Mouse (Mus musculus): ENCODE measurements around the gene Padi3.
A peak's percentile ranks its signal among the peaks of the same experiment; 100 is the strongest.

Gene Padi3

DNA sequence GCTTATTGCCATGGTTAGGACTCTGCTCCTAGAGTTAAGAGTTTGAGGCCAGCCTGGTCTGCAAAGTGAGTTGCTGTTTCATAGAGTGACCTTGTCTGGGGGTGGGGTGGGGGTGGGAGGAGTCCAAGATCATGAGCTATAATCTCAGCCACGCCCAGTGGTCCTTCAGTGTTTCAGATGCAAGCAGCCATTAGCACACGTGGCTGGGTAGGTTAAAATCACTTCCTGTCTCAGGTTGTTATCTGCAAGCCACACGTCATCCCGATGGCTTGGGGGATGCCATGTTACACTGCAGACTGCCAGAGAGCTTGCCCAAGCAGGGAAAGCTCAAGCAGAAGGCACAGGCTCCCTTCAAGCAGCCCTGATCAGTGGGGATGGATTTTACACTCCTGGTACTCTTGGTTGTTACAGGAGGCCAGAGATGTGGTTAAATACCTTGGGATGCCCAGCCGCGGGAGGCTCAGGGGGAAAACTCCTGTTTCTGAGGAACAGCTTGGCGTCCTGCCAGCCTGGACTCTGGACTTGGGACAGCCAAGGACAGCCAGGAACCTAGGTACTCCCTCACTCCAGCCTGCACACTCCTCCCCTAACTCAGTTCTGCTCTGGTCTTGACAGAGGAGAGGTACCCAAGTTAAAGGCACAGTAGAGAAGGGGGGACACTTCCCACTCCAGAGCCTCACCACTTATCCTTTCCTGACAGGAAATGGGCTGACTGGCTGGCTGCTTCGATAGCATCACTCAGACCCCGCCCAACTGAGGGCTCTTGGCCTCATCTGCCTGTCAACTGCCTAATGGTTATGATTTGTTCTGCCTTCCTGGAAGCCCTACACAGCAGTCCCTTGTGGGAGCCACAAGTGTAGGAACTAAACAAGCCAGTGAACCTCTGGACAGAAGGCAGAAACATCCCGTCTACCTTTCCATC is 5.8 kb upstream of the Padi3 start:
- peak; percentile 18 for DNase-seq (ENCODE audit: low read depth, low spot score)

DNA sequence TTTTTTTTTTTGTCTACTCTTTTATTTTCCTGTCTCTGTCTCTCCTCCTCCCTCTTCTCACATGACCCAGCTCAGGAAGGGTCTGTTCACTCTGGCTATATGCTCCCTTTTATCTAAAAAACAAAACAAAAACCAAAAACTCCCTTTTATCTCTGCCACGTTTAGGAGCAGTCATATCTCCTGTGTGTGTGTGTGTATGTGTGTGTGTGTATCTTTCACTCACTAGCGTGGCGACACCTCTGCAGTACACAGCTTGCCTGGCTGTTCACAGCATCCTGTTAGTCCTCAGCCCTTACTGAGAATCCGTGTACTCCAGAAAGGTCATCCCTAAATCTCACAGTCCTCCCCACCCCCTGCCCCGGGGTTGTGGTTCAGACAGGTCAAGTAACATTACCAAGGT is 5.0 kb upstream of the Padi3 start:
- no peak for DNase-seq (ENCODE audit: low read depth, low spot score)

DNA sequence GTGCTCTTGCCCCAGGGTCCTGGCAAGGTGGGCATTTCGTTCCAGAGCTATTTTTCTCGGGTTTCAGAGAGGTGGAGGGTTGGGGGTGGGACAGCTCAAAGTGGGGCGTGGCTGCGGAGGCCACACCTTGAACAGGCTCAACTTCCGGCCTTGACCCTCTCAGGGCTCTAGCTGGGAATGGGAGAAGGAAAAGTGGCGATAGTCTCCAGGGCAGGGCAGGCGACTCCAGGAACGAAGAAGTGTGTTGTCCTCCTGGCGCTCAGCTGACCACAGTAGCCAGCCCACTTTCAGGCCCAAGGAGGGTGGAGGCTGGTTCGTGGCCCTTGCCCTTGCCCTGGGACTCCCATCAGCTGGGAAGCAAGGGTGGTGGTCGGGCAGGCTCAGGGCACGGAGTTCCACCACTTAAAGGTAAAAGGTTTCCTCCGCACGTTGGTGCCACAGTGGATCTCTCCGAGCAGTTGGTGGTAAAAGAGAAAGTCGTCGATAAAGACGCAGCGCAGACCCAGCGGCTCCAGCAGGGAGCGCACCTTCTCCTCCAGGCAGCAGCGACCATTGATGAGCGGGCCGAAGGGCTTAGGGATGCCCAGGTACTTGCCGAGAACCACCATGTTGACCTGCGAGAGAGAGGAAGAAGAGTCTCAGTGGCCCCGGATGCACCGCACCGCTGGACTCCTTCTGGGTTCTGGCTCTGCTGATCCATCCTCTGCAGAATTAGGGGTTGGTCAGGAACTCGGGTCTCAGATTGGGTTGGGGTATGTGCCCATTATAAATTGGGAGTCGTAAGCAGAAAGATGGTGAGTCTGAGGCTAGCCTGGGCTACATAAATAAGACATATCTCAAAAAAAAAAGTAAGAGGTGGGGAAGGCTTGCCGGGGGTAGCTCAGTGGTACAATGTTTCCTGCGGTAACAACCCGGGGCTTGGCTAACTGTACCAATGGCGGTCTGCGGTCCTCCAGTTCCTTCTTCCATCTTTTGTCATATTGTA is 4.1 kb upstream of the Padi3 start:
- no peak for DNase-seq (ENCODE audit: low read depth, low spot score)

DNA sequence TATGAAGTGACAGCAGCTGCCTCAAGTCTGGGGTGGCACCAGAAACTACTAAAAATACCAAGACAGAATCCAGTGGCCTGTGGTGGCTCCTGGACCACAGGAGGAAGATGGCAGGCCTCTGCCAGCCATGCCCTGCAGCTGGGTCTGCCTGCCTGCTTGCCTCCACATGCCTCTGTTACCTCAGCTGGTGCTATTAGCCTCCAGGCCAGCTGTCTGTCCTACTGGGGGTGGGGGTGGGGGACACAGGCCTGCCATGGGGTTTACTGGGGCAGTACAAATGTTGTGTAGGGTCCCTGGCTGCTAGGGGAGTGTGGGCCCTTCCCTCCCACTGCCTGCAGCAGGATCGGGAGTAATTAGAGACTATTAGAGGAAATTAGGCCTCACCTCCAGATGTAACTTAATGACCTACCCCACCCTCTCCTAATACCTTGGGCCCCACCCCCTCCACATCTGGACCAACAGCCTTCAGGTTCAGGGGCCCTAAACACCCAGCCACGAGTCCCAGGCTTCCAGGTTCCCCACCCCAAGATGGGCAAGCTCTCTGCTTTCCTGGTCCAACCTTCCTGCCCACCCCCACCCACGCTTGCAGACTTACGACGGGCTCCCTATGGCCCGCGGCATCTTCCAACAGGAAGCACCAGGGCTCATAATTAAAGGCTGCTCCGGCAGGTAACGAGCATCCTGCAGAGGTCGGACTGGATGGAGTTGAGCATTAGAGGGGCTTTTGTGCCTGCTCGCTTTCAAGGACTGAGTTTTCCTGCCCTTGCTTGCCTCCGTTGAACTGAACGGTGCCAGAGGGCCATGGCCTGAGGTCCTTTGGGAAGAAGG is 3.1 kb upstream of the Padi3 start:
- DNase-seq (ENCODE audit: low read depth, low spot score) = no peak

DNA sequence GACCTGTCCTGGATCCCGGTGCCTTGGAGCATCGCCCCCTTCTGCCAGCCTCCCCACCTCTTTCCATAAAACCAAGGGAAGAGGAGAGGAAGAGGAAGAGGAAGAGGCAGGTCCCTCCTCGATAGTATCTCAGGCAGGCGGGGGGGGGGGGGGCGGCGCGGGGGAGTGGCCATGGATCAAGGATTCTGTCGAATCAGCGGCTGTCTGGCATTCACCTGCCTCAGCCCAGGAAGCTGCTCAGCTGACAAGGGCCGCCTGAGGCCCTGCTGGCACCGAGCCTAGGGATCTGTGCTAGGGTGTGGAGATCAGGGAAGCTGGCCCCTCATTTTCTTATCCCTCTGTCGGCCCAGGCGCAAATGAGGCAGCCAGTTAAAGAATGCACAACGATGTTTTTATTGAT is 2.2 kb upstream of the Padi3 start:
- DNase-seq (ENCODE audit: low read depth, low spot score) = no peak

DNA sequence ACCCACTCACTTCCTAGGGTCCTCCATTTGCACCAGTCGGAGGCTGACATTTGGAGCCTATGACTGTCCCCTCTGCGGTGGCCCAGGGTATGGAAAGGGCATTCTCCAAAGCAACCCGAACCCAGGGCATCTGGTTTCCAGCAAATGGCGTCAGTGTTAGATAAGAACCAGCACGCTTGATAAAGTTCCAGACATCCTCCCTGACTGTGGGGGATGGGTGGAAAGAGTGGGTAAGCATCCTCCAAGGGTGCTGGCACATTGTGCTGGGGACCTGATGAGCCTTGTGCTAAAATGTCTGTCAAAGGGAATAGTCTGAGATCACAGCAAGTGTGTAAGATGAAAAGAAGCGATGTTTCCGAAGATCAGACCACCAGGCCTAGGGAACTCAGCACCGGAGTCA is 1.7 kb upstream of the Padi3 start:
- DNase-seq (ENCODE audit: low read depth, low spot score) = no peak

GRCm38 (mm10) chr4:140809118-140809517 is 1.3 kb downstream of the Padi3 start:
- peak; percentile 69 for DNase-seq (ENCODE audit: low read depth, low spot score)

GRCm38 (mm10) chr4:140804601-140805000 is 5.8 kb downstream of the Padi3 start:
- DNase-seq (ENCODE audit: low read depth, low spot score) = no peak

- DNase-seq (ENCODE audit: low read depth, low spot score) = no peak
Measured at GRCm38 (mm10) chr4:140801364-140801763, 9.1 kb downstream of the Padi3 start.

GRCm38 (mm10) chr4:140796786-140797185 is 13.7 kb downstream of the Padi3 start:
- no peak for DNase-seq (ENCODE audit: low read depth, low spot score)

GRCm38 (mm10) chr4:140794678-140795077 is 15.8 kb downstream of the Padi3 start:
- DNase-seq (ENCODE audit: low read depth, low spot score) = no peak

DNA sequence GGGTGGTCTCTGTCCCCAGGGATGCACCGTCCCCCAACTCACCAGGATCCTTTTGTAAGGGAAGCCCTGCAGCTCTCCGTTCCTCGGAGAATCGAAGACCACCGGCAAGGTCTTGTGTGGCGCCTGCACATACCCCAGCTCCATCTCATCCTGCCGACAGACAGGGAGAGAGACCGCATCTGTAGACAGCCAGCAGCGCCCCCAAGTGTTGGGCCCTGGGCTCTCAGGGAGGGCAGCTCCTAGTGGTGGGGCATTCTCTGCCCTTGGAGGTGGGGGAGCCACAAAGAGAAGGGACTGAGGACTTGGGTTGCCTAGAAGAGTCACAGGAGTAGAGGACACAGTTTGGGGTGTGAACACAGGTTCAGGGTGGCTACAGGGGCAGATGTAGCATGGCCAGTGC is 16.7 kb downstream of the Padi3 start:
- no peak for DNase-seq (ENCODE audit: low read depth, low spot score)

DNA sequence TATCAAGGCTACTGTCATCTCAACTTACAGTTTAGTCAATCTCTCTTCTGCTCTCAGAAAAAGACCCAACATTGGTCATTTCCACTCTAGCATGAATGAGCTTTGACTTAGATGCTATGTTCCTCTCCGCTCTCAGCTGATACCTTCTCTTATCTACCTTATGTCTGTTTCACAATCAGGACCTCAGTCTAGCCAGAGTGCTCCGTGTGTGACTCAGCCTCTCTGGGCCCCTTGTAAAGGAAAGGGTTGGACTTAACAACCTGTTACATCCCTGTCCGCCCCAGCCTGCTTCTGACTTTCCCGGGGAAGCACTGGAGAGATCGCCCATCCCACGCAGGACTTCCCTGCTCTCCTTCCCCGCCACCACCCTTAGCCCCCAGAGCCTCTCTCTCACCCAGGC is 17.9 kb downstream of the Padi3 start:
- no peak for DNase-seq (ENCODE audit: low read depth, low spot score)

GRCm38 (mm10) chr4:140791071-140791470 is 19.4 kb downstream of the Padi3 start:
- no peak for DNase-seq (ENCODE audit: low read depth, low spot score)

DNA sequence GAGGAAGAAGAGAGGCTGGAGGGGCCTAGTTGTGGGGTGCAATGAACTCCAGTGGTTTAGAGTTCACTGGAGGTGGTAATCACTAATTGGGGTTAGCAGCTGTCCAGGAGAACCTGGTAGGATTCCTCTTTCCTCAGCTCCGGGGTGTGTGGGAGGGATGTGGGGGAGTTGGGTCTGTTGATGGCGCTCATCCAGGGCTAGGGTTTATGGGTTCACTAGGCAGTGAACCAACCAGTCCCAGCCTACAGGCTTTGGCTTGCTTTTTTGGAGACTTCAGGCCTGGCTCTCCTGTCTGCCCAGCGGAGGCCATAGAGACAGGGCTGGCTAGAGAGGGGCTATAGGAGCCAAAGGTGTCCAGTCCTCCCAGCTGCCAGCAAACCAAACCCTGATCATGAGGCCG is 20.5 kb downstream of the Padi3 start:
- no peak for DNase-seq (ENCODE audit: low read depth, low spot score)

DNA sequence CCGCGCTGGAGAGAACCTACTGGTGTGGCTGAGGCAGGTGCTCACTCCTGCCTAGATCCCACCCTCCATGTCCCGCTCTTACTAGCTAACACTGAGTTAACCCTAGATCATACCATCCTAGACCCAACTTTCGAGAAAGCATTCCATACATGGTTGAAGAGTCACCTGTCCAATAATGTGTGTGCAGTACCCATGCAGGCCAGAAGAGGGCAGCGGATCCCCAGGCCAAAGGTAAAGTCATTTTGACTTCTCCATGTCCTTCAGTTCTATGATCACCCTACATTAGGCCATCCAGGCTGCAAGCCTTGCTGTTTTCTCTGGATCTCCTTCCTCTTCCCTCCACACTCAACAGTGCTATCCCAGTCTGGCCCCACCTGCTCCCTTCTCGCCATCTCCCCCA is 21.5 kb downstream of the Padi3 start:
- DNase-seq (ENCODE audit: low read depth, low spot score) = peak; percentile 79

DNA sequence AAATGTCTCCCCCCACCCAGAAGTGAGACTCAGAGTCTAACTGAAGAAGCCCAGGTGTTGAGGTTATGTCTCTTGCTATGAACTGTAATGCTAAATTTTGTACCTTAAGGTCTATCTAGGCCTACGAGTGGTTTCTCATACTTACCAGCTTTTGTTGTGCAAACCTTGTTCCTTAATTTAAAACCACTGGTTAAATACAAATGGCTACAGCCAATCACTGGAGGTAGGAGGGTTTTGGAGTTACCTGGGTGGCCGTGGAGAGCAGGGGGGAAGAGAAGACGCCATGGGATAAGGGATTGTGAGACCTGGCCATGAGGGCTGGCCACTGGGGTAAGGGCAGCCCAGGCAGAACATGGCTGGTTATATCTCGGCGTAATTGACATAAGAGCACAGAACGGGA is 22.2 kb downstream of the Padi3 start:
- DNase-seq (ENCODE audit: low read depth, low spot score) = no peak

GRCm38 (mm10) chr4:140787414-140787813 is 23.0 kb downstream of the Padi3 start:
- DNase-seq (ENCODE audit: low read depth, low spot score) = no peak

DNA sequence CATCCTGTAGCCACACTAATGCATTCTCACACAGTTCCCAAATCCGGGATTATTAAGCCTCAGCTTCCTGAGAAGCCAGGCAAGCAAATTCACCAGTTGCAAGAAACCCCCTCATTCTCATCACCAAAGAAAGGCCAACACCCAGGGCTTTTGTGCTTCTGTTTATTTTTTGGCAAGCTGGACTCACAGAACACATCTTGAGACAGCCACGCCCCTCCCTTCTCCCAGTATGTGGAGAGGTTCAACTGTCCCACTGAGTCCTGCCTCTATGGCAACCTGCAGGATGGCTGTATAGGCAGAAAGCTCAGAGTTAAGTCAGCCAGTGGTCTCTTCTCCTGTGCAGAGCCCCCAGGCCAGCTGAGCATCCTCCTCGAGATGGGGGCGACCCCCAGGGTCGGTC is 25.2 kb downstream of the Padi3 start:
- no peak for DNase-seq (ENCODE audit: low read depth, low spot score)

DNA sequence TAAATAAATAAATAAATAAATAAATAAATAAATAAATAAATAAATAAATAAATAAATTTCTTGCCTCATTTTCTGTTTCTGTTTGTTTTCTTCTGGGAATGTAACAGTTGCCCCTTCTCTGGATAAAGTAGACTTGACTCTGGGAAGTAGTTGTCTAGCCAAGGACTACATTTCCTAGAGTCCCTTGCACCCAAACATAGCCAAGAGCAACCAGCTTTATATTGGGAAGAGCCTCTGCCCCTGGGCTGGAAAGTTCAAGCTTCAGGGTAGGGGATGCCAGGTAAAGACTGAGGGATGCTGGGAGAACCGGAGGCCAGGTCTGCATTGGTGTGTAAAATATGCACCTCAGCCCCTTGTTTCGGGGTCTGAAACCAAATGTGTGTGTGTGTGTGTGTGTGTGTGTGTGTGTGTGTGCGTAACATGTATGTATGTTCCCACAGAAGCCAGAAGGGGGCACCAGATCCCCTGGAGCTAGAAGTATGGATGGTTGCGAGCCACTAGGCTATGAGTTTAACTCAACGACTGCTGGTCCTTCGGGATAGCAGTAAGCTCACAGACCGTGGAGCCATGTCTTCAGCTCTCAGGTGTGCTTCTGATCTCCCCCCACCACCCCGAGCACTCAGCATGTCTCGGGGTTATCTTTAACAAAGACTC is 26.0 kb downstream of the Padi3 start:
- DNase-seq (ENCODE audit: low read depth, low spot score) = no peak

- DNase-seq (ENCODE audit: low read depth, low spot score) = no peak
Measured at GRCm38 (mm10) chr4:140782821-140783220, 27.6 kb downstream of the Padi3 start.
